Mouse (Mus musculus) olfactory bulb, adult 2 months (tissue): ENCODE measurements around the gene Dis3l. TPM values are rescaled to one million over a fixed set of nuclear protein-coding genes. Genes with fewer than 3 reads are reported as not detected.
A peak's percentile ranks its signal among the peaks of the same experiment; 100 is the strongest.

Experiments used
- H3K27ac ChIP-seq: fragments of 200-500 bp; 2 replicates; pipeline ENCODE4 v1.5.1; 2012; ENCODE audit warnings: low read depth, low read length; ENCODE audit not compliant: insufficient read depth
- H3K4me1 ChIP-seq: fragments of 200-500 bp; 2 replicates; pipeline ENCODE4 v1.6.1; 2012; ENCODE audit warnings: low read length; ENCODE audit not compliant: control insufficient read depth, insufficient read depth
- H3K4me3 ChIP-seq: fragments of 200-500 bp; 2 replicates; pipeline ENCODE4 v1.5.1; 2012; ENCODE audit warnings: mild to moderate bottlenecking, low read depth, low read length, moderate library complexity; ENCODE audit not compliant: insufficient read depth
- CTCF ChIP-seq: fragments of 200-500 bp; IDR thresholded peaks from 2 replicates; pipeline ENCODE4 v1.5.1; 2012; ENCODE audit warnings: low read depth, mild to moderate bottlenecking, low read length, moderate library complexity; ENCODE audit not compliant: insufficient read depth
- POLR2A ChIP-seq: fragments of 200-500 bp; IDR thresholded peaks from 2 replicates; pipeline ENCODE4 v1.6.1; 2012; ENCODE audit warnings: mild to moderate bottlenecking, low read depth, low read length, moderate library complexity; ENCODE audit not compliant: insufficient read depth
- WGBS: fragments of 180-500 bp; shearing (Covaris S2); methylation state at CpG from one replicate; pipeline ENCODE4 v1.1.7; 2018; 5-methylcytosine and 5-hydroxymethylcytosine counted together
- polyA plus RNA-seq: library from polyadenylated mRNA; stranded (reverse); fragments of >200 nt; gene quantifications from 2 replicates; pipeline ENCODE4 v1.2.4, GENCODE M21; 2012; ENCODE audit warnings: low replicate concordance; ENCODE audit not compliant: missing spikeins, insufficient read depth, insufficient read length

Gene Dis3l
- polyA plus RNA-seq, result not detected in 2 replicates

GRCm38 (mm10) chr9:64341254-64341566, at the start of gene Dis3l:
TSS of gene Dis3l (minus strand) at chr9:64341288.
- Histone ChIP-seq H3K27ac (peak within 1 kb of the TSS; percentile 99), H3K4me1 (peaks cover 2% of the 10 kb centered on the region; the same call in 1 of the 2 replicates), H3K4me3 (peak within 1 kb of the TSS; percentile 80)
- TF ChIP-seq CTCF (no peak), POLR2A (no peak)
- 4% methylated on average over 16 of the region's 16 CpGs for WGBS

- Histone ChIP-seq H3K4me3 (no peak overlapping the region), H3K4me1 (peaks cover 15% of the 10 kb centered on the region), H3K27ac (no peak overlapping the region)
- TF ChIP-seq CTCF (no peak), POLR2A (no peak)
- 79% methylated on average over 7 of the region's 7 CpGs for WGBS
Measured at GRCm38 (mm10) chr9:64389576-64390292, 48.6 kb upstream of the Dis3l start.

GRCm38 (mm10) chr9:64386466-64387211, 45.6 kb upstream of the Dis3l start:
- Histone ChIP-seq H3K27ac (no peak overlapping the region), H3K4me3 (peak overlapping the region; percentile 55), H3K4me1 (peaks cover 15% of the 10 kb centered on the region)
- TF ChIP-seq CTCF (no peak), POLR2A (no peak)
- WGBS, result 4% methylated on average over 45 of the region's 45 CpGs

GRCm38 (mm10) chr9:64385511-64386465, 44.7 kb upstream of the Dis3l start, which contains the start of gene Megf11:
TSS of gene Megf11 (plus strand) at chr9:64385626.
- Histone ChIP-seq H3K27ac (no peak within 1 kb of the TSS), H3K4me3 (peak within 1 kb of the TSS; percentile 55), H3K4me1 (peaks cover 15% of the 10 kb centered on the region)
- TF ChIP-seq POLR2A (no peak), CTCF (no peak)
- under 1% methylated on average over 93 of the region's 93 CpGs for WGBS

- Histone ChIP-seq H3K4me3 (no peak overlapping the region), H3K4me1 (peaks cover 15% of the 10 kb centered on the region), H3K27ac (no peak overlapping the region)
- TF ChIP-seq POLR2A (no peak), CTCF (no peak)
- 59% methylated on average over 10 of the region's 10 CpGs for WGBS
Measured at GRCm38 (mm10) chr9:64383021-64383788, 42.1 kb upstream of the Dis3l start.

- H3K27ac ChIP-seq, result no peak overlapping the region
- no peak overlapping the region for H3K4me3 ChIP-seq
- no peaks in the 10 kb centered on the region for H3K4me1 ChIP-seq
- no peak for TF ChIP-seq POLR2A
- TF ChIP-seq CTCF, result no peak
- WGBS, result 80% methylated on average over 2 of the region's 2 CpGs
Measured at GRCm38 (mm10) chr9:64376380-64376779, 35.3 kb upstream of the Dis3l start.

- TF ChIP-seq POLR2A, result no peak
- TF ChIP-seq CTCF, result no peak
- H3K4me1 ChIP-seq, result no peaks in the 10 kb centered on the region
- 70% methylated on average over 11 of the region's 11 CpGs for WGBS
- no peak overlapping the region for H3K27ac ChIP-seq
- H3K4me3 ChIP-seq, result no peak overlapping the region
Measured at GRCm38 (mm10) chr9:64371305-64371819, 30.3 kb upstream of the Dis3l start.

GRCm38 (mm10) chr9:64369871-64370270, 28.8 kb upstream of the Dis3l start:
- 70% methylated on average over 7 of the region's 7 CpGs for WGBS
- Histone ChIP-seq H3K4me3 (no peak overlapping the region), H3K4me1 (no peaks in the 10 kb centered on the region), H3K27ac (no peak overlapping the region)
- TF ChIP-seq POLR2A (no peak), CTCF (no peak)
